Mouse (Mus musculus) gastrocnemius, postnatal 36 days (tissue): ENCODE results near the gene C8a. TPM values are rescaled to one million over a fixed set of nuclear protein-coding genes. Genes with fewer than 3 reads are reported as not detected.

Source experiments
- DNase-seq, 2 experiments: peaks; one replicate each; pipeline ENCODE4 v3.0.0; 2022
- intact Hi-C: fragments of 180-260 bp; cut with DNase I; formaldehyde crosslinking; loops from one replicate; pipeline ENCODE4 v1.15.1; 2025
- total RNA-seq, 2 experiments: library from RNA; stranded (reverse); gene quantifications; 2 replicates each; pipeline ENCODE4 v1.2.3; 2021

The C8a gene
- total RNA-seq, 2 experiments from 2014 or later = not detected

DNA sequence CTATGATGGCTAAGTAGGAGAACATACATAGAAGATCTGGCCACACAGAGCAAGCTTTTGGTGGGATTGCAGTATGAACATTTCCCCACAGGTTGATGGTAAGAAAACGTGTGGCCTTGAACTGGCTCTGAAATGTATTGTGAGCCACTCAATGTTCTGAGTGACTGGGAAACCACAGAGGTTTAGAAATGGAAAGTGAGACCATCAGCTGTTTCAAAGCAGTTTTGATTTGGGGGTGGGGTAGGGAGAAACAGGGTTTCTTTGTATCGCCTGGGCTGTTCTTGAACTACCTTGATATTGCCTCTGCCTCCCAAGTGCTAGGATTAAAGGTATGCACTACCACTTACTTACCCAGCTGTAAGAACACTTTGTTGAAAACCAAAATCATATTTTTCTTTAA is 21.0 kb downstream of the C8a start:
- intact Hi-C loops = no loop called here
- no peak for DNase-seq

DNA sequence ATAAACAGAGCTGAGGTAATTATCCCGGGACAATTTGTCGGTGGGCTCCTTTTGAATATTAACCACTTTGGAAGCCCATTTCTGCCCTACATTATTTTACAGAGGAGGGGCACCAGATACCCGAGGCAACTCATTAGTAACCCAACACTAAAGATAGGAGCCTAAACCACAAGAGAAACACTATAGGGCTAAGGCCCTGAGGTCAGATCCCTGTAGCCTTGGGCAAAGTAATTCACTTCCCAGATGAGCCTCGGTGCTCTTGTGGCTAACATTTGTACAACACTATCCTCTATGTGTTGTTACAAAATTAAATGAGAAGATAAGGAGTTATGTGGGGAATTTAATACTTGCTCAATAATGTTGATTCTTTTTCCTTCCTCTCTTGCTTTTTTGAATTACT is 32.7 kb downstream of the C8a start:
- intact Hi-C loops = no loop called here
- DNase-seq = no peak

GRCm38 (mm10) chr4:104842204-104842603 is 34.0 kb downstream of the C8a start:
- DNase-seq = no peak
- intact Hi-C loops = no loop called here

DNA sequence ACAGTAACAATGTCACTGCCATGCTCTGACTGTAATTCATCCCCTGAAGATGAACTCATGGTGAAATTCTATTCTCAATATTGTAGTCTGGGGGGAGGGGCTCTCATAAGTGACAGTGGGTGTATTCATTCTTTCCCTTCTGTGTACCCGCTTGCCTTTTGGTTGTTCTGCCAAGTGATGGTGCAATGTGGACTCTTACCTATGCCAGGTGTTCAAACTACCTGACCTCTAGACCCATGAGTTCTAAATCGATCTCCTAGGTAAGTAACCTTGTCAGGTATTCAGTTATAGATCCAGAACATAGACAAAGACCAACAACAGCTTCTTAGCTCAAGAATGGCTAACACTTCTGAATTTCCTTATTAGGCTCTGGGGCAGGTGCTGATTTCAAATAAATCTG is 37.9 kb downstream of the C8a start:
- DNase-seq = no peak
- intact Hi-C loops = no loop called here

GRCm38 (mm10) chr4:104835096-104835495 is 41.1 kb downstream of the C8a start:
- intact Hi-C loops = no loop called here
- no peak for DNase-seq

- intact Hi-C loops = no loop called here
- DNase-seq = no peak
Measured at GRCm38 (mm10) chr4:104828939-104829338, 47.3 kb downstream of the C8a start.

- intact Hi-C loops = no loop called here
- no peak for DNase-seq
Measured at GRCm38 (mm10) chr4:104824381-104825077, 51.7 kb downstream of the C8a start.

DNA sequence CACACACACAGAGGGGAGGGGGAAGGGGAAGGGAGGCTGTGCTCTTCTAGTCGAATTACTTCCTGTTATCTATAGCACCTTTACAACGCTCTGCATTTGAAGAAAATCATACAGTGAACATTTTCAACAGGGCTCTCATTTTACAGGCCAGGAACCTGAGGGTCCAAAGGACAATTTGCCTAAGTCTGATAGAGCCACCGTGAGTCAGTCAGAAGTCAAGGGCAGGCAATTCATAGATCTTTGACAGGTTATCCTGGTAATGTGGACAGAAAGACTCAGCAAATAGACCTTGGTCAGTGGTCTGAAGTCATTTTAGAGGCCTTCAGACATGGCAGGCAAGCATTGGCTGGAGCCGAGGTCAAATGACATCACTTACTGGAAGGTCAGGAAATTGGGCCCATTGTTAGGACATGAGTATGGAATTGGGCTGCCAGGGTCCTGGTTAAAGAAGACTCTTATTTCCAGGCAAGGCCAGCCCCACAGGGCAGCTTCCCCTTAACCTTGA is 52.5 kb downstream of the C8a start:
- no peak for DNase-seq
- intact Hi-C loops = no loop called here

- DNase-seq = no peak
- intact Hi-C loops = no loop called here
Measured at GRCm38 (mm10) chr4:104819891-104820290, 56.3 kb downstream of the C8a start.

DNA sequence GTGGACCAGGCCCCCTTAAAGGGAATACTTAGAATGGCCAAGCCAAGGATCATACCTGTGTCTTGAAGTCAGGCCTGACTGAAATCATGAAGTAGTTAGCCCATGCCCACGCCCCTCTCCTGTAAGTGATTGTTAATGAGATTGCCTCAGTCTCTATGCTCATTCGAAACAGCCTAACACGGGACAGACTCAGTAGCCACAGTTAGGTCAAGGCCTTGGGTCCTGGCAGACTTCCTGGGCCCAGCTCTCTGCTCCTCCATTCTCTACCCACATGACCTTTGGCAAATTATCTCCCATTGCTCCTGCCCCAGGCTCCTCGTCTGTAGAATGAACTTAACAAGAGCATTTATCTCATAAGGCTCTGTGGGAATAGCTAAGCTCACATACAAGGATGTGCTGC is 57.2 kb downstream of the C8a start:
- intact Hi-C loops = no loop called here
- no peak for DNase-seq

- no peak for DNase-seq
- intact Hi-C loops = no loop called here
Measured at GRCm38 (mm10) chr4:104817509-104817908, 58.7 kb downstream of the C8a start.

GRCm38 (mm10) chr4:104816519-104817232 is 59.5 kb downstream of the C8a start:
- intact Hi-C loops = no loop called here
- no peak for DNase-seq

DNA sequence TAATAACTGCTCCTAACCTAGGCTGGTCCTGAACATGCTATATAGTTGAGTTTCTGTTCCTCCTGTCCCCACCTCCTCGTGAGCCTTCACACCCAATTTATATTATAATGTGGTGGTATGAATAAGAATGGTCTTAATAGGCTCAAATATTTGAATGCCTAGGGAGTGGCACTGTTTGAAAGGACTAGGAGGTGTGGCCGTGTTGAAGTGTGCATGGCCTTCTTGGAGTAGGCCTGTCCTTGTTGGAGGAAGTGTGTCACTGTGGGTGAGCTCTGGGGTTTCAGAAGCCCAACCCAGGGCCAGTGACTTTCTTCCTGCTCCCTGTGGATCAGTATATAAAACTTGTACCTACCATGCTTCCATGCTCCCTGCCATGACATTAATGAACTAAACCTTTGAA is 62.6 kb downstream of the C8a start:
- intact Hi-C loops = no loop called here

DNA sequence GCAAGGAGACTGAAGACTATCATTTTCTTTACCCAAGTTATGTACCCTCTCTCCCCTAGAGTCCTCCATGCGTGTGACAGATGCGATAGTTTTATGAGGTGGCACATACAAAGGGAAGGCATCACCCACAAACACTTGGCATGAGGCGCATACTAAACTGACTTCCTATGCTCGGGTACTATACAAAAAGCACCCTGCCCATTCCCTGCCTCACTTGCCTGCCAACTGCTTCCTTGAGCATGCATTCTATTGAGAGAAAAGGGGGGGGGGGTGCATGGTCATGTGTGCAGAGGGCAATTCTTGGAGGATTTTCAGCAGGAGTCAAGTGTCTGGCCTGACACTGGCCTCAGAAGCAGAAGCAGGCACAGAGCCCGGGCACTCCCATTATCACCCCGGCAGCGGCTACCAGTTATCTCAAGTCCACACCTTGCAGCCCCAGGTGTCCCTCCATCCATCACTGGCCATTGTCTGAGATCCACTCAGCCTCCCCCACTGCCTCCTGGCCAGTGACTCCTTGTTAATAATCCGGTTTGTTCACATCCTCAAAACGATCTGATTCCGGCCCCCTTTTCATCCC is 65.4 kb downstream of the C8a start:
- intact Hi-C loops = no loop called here
- no peak for DNase-seq

More for the DNA sequence above, 62.6 kb downstream of the C8a start:
- no peak for DNase-seq

DNA sequence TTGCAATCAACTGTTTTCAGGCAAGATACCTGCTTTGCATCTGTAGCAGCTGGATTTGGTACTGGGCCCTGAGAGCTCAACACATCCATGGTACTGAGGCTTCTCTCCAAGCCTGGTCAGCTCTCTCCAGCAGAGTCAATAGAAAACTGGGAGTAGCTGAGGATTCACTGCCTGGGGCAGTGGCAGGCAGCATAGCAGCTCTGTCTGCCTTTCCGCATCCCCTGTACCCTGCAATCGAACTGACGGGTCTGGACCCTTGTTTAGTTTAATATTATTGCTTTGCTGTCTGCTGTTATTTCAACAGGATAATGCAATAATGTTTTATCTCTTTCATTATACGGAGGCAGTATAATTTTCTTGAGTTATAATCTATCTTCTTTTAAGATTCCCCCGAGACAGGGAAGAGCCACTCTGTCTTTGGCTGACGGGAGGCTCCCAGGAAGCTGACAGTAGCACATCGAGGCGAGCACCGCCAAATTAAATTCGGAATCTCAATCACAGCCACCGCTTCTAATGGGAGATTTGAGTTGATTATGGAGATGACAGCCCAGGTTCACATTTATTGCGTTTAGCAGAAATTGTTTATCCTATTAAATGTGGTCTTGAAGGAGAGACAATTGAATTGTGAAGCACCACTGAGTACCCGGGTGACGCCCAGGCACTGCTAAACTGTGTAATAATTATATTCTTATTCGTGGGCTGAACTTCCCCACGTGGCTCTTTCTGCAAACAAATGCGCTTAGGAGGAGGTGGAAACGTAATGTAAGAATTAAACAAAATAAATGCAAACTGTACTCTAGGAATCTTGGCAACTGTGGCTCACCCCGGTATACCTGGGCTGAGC is 70.6 kb downstream of the C8a start:
- DNase-seq = no peak
- intact Hi-C loops = no loop called here

DNA sequence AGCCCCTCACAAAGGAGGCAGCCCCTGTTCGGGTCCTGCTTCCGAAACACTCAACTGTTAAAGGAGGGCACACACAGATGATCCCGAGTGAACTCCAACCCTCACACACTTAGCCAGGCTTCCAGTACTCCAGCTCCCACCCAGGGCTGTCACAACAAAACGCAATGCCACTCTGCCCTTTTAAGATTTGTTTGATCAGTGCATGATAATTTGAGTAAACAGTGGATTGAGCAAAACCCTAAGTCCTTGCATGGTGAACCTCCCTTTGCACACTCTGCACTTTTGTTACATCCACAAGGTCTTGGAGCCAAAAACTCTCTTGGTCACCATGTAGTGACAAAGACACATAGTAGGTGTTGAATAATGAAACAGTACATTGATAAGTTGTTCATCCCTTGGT is 72.1 kb downstream of the C8a start:
- intact Hi-C loops = no loop called here
- no peak for DNase-seq

DNA sequence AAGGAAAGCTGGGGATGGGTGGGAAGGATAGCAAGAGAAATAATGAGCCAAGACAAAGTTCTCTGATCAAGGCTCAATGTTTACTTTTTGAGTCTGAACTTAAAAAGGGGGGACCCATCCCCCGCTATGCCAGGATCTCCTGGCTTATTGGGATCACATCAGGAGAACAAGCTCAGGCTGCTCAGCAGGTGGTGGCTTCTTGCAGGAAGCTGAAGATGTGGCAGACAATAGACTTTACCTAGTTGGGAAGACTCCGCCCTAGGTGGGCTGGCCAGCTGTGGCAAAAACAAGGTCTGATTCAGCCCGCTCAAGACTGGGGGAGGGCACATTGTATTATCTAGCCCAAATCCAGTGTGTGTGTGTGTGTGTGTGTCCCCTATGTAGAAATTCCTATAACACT is 74.6 kb downstream of the C8a start:
- intact Hi-C loops = no loop called here
- no peak for DNase-seq

DNA sequence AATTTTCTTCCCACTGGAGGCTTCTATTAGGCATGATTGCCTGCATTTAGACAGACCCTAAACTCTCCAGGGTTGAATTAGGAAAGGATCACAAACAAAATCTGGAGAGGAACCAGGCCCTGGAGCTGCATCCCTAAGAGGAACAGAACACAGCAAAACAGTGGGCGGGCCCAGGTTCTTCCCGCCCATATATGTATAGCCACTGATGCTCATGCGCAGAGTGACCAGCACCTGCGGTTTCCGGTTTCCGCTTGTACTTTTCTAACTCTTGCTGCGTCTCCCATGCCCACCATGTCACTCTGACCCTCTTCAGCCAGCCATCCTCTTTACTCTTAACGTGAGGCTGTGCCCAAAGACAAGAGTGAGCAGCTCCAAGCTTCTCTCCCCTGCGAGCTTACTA is 77.2 kb downstream of the C8a start:
- DNase-seq = no peak
- intact Hi-C loops = no loop called here

- no peak for DNase-seq
- intact Hi-C loops = no loop called here
Measured at GRCm38 (mm10) chr4:104792111-104792510, 84.1 kb downstream of the C8a start.

GRCm38 (mm10) chr4:104782346-104782745 is 93.9 kb downstream of the C8a start:
- intact Hi-C loops = no loop called here
- no peak for DNase-seq

- intact Hi-C loops = no loop called here
- DNase-seq = no peak
Measured at GRCm38 (mm10) chr4:104781441-104781840, 94.8 kb downstream of the C8a start.
